ENCODE assay signal across 8 mouse cellular contexts in the genomic region with DNA sequence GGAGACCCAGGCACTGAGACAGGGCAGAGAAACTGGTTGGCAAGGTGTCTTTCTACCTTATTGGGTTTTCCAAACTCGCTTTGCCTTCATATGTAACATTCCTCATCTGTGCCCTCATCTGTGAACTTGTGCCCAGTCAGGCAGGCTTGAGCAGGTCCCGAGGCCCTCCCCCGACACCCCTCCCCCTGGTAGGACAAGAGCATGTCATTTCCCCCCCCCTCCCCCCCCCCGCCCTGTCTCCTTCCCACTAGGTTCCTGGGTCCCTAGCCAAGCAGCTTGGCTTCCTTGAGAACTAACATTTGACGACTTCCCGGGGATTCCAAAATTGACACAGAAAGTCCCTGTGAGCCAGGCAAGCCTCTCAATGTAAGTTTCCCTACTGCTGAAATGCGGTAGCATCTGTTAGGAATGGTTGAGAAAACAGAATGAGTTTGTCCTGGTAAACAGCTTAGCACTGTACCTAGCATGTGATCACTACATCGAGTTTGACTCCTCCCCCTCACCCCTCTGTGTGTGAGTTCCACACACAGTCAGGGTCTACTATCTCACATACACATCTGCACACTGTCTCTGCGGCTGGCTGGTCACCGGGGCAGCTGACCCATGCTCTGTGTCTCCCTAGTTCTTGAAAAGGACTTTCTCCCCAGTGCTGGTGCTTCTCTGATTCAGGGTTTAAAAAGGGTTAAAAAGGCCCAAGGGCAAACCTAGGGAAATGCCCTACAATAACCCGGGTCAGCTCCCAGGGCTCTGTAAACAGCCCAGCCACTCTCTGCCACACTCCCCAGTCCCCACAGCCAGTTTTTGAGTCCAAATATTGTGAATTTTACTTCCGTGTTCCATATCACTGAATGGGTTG. TPM values are rescaled to one million over a fixed set of nuclear protein-coding genes. Genes with fewer than 3 reads are reported as not detected.
DNase-seq lines count a peak whose midpoint lies in the region; ATAC-seq and TF ChIP-seq lines count a peak whose summit lies in the region.

No protein-coding gene starts in this region.

- peak; percentile 59 for ATAC-seq in forebrain, embryonic 16.5 days
- no peak for ATAC-seq in forebrain, embryonic 12.5 days (ENCODE audit: low FRiP score)
- ATAC-seq in heart, postnatal 0 days (ENCODE audit: insufficient read depth, low read depth) = peak; percentile 37; the same call in 1 of the 2 replicates
- ATAC-seq in liver, embryonic 14.5 days (ENCODE audit: insufficient read depth) = peak; percentile 69
- ATAC-seq in erythroid progenitor cell, adult 5-6 weeks (replicated peaks; ENCODE audit: low FRiP score, poor library complexity, severe bottlenecking) = no peak

- TF ChIP-seq EP300 in heart, postnatal 0 days (IDR thresholded peaks at IDR 0.05; ENCODE audit: low read depth) = no peak
- TF ChIP-seq EP300 in liver, embryonic 14.5 days (IDR thresholded peaks at IDR 0.05; ENCODE audit: low read depth) = no peak

- H3K4me1 ChIP-seq in forebrain, embryonic 16.5 days (replicated peaks; ENCODE audit: control insufficient read depth, insufficient read depth, low read length) = 0 out of 2 replicates have a peak, but pooled peaks cover 2% of the 10 kb centered on the region
- H3K4me1 ChIP-seq in forebrain, embryonic 12.5 days = peaks cover 16% of the 10 kb centered on the region
- H3K4me1 ChIP-seq in heart, postnatal 0 days (ENCODE audit: control insufficient read depth, insufficient read depth) = peaks cover 38% of the 10 kb centered on the region
- peaks cover 2 to 17% of the 10 kb centered on the region in 2 experiments; a peak in 3 of 4 replicates for H3K4me1 ChIP-seq in liver, embryonic 14.5 days (replicated peaks; ENCODE audit: control insufficient read depth in 2 of 2, insufficient read depth in 2 of 2, low read length in 1 of 2)

- no peak overlapping the region for H3K27ac ChIP-seq in forebrain, embryonic 16.5 days (ENCODE audit: low read length)
- no peak overlapping the region for H3K27ac ChIP-seq in forebrain, embryonic 12.5 days
- peak overlapping the region; percentile 92 for H3K27ac ChIP-seq in heart, postnatal 0 days (ENCODE audit: low read depth)
- peak overlapping the region; percentile 30; the same call in 1 of the 2 replicates for H3K27ac ChIP-seq in liver, embryonic 14.5 days
- H3K27ac ChIP-seq in layer of hippocampus, adult 2 months = no peak overlapping the region

- no peaks in the 10 kb centered on the region for H3K9me3 ChIP-seq in forebrain, embryonic 16.5 days (ENCODE audit: control insufficient read depth, low read length)
- H3K9me3 ChIP-seq in forebrain, embryonic 12.5 days = no peaks in the 10 kb centered on the region
- no peaks in the 10 kb centered on the region for H3K9me3 ChIP-seq in heart, postnatal 0 days (replicated peaks; ENCODE audit: control insufficient read depth, low read length)
- no peaks in the 10 kb centered on the region for H3K9me3 ChIP-seq in liver, embryonic 14.5 days (ENCODE audit: control insufficient read depth, low read length)

- H3K4me3 ChIP-seq in forebrain, embryonic 16.5 days (replicated peaks; ENCODE audit: low read length) = no peak overlapping the region
- no peak overlapping the region for H3K4me3 ChIP-seq in forebrain, embryonic 12.5 days (replicated peaks)
- no peak overlapping the region for H3K4me3 ChIP-seq in heart, postnatal 0 days (ENCODE audit: low read depth, low read length)
- no peak overlapping the region for H3K4me3 ChIP-seq in liver, embryonic 14.5 days (ENCODE audit: insufficient read depth in 1 of 2, low read depth in 2 of 2, low read length in 2 of 2)
- H3K4me3 ChIP-seq in layer of hippocampus, adult 2 months = no peak overlapping the region

- no peaks in the 10 kb centered on the region for H3K27me3 ChIP-seq in forebrain, embryonic 16.5 days (replicated peaks; ENCODE audit: control insufficient read depth, insufficient read depth, low read length)
- H3K27me3 ChIP-seq in forebrain, embryonic 12.5 days = no peaks in the 10 kb centered on the region
- no peaks in the 10 kb centered on the region for H3K27me3 ChIP-seq in heart, postnatal 0 days (ENCODE audit: control insufficient read depth, insufficient read depth, low read length)
- no peaks in the 10 kb centered on the region for H3K27me3 ChIP-seq in liver, embryonic 14.5 days (ENCODE audit: control insufficient read depth, insufficient read depth, low read length)

- DNase-seq in 416B (ENCODE audit: low read depth) = peak; percentile 19
- DNase-seq in heart, postnatal 0 days (ENCODE audit: low spot score) = no peak
- no peak for DNase-seq in liver, embryonic 14.5 days (ENCODE audit: low read depth in 3 of 3, low spot score in 3 of 3)
- no peak for DNase-seq in layer of hippocampus, adult 2 months (ENCODE audit: low spot score in 2 of 2)
- no peak for DNase-seq in layer of hippocampus, adult 11-12 months (ENCODE audit: low spot score)

- WGBS in forebrain, embryonic 16.5 days = 55% methylated on average over 12 of the region's 12 CpGs
- 66% methylated on average over 11 of the region's 12 CpGs for WGBS in forebrain, embryonic 12.5 days
- 34% methylated on average over 12 of the region's 12 CpGs for WGBS in heart, postnatal 0 days
- WGBS in liver, embryonic 14.5 days (ENCODE audit: insufficient replicate concordance) = 26% methylated on average over 12 of the region's 12 CpGs

- no peak overlapping the region for H3K9ac ChIP-seq in forebrain, embryonic 16.5 days (replicated peaks; ENCODE audit: low read depth, low read length)
- no peak overlapping the region for H3K9ac ChIP-seq in forebrain, embryonic 12.5 days
- peak overlapping the region; percentile 46; the same call in 1 of the 2 replicates for H3K9ac ChIP-seq in heart, postnatal 0 days (replicated peaks; ENCODE audit: low read depth, low read length)
- no peak overlapping the region for H3K9ac ChIP-seq in liver, embryonic 14.5 days (replicated peaks)

- no peak overlapping the region for H3K4me2 ChIP-seq in forebrain, embryonic 16.5 days (ENCODE audit: low read length)
- no peak overlapping the region for H3K4me2 ChIP-seq in forebrain, embryonic 12.5 days
- H3K4me2 ChIP-seq in heart, postnatal 0 days (ENCODE audit: low read depth, low read length) = no peak overlapping the region
- H3K4me2 ChIP-seq in liver, embryonic 14.5 days (ENCODE audit: low read depth) = peak overlapping the region; percentile 16; the same call in 1 of the 2 replicates

- no peak for TF ChIP-seq CTCF in heart, postnatal 0 days (IDR thresholded peaks at IDR 0.05; ENCODE audit: low read depth)
- TF ChIP-seq CTCF in liver, embryonic 14.5 days (IDR thresholded peaks at IDR 0.05; ENCODE audit: low read depth) = no peak
- no peak for TF ChIP-seq CTCF in layer of hippocampus, adult 2 months (conservative IDR thresholded peaks at IDR 0.05)

- H3K36me3 ChIP-seq in forebrain, embryonic 16.5 days (ENCODE audit: control insufficient read depth, insufficient read depth) = no peaks in the 10 kb centered on the region
- H3K36me3 ChIP-seq in forebrain, embryonic 12.5 days (replicated peaks) = no peaks in the 10 kb centered on the region
- peaks cover 7% of the 10 kb centered on the region; the same call in 1 of the 2 replicates for H3K36me3 ChIP-seq in heart, postnatal 0 days (replicated peaks; ENCODE audit: control insufficient read depth, insufficient read depth, low read length)
- no peaks in the 10 kb centered on the region for H3K36me3 ChIP-seq in liver, embryonic 14.5 days (replicated peaks; ENCODE audit: control insufficient read depth, insufficient read depth, low read depth)

RNA-seq across cellular contexts. Expression of gene Rab20, which starts 20.3 kb away (rescaled TPM):
- 0.63 and 0.77 TPM in 2 replicates for polyA plus RNA-seq in forebrain, embryonic 16.5 days (2015; fragmentation: Nextera tagmentation; extraction: Ambion mirVana)
- polyA plus RNA-seq in forebrain, embryonic 12.5 days (2016; fragmentation: Nextera tagmentation; extraction: Ambion mirVana) = 0.36 and 0.74 TPM in 2 replicates
- 84.5 and 121 TPM in 2 replicates for total RNA-seq in heart, postnatal 0 days (2014; rRNA removed; ENCODE audit: low replicate concordance)
- 52.0 and 56.1 TPM in 2 replicates for polyA plus RNA-seq in heart, postnatal 0 days (2015; fragmentation: Nextera tagmentation; extraction: Ambion mirVana)
- 2.7 and 2.8 TPM in 2 replicates for polyA plus RNA-seq in liver, embryonic 14.5 days (2012; rRNA removed)
- polyA plus RNA-seq in liver, embryonic 14.5 days (2014; fragmentation: Nextera tagmentation; extraction: Ambion mirVana) = 2.9 and 3.1 TPM in 2 replicates
- total RNA-seq in layer of hippocampus, adult 2 months (2021) = not detected
- 2.9 TPM in 1 of 2 replicates, not detected in the other for total RNA-seq in erythroid progenitor cell, adult 5-6 weeks (2015; ENCODE audit: low replicate concordance)
- total RNA-seq in erythroid progenitor cell, adult 5-6 weeks (2017; ENCODE audit: low replicate concordance) = 2.8 and 3.6 TPM in 2 replicates

RNA-seq across cellular contexts. Expression of gene Naxd, which starts 39.1 kb away (rescaled TPM):
- polyA plus RNA-seq in forebrain, embryonic 16.5 days (2015; fragmentation: Nextera tagmentation; extraction: Ambion mirVana) = 148 and 168 TPM in 2 replicates
- 119 and 127 TPM in 2 replicates for polyA plus RNA-seq in forebrain, embryonic 12.5 days (2016; fragmentation: Nextera tagmentation; extraction: Ambion mirVana)
- total RNA-seq in heart, postnatal 0 days (2014; rRNA removed; ENCODE audit: low replicate concordance) = 71.3 and 71.6 TPM in 2 replicates
- 62.7 and 66.3 TPM in 2 replicates for polyA plus RNA-seq in heart, postnatal 0 days (2015; fragmentation: Nextera tagmentation; extraction: Ambion mirVana)
- 26.9 and 29.8 TPM in 2 replicates for polyA plus RNA-seq in liver, embryonic 14.5 days (2012; rRNA removed)
- polyA plus RNA-seq in liver, embryonic 14.5 days (2014; fragmentation: Nextera tagmentation; extraction: Ambion mirVana) = 31.9 and 33.0 TPM in 2 replicates
- total RNA-seq in layer of hippocampus, adult 2 months (2021) = 10 to 100 TPM; 62.7 to 69.0 TPM
- total RNA-seq in erythroid progenitor cell, adult 5-6 weeks (2015; ENCODE audit: low replicate concordance) = 20.2 and 42.8 TPM in 2 replicates
- total RNA-seq in erythroid progenitor cell, adult 5-6 weeks (2017; ENCODE audit: low replicate concordance) = 12.9 and 24.0 TPM in 2 replicates

Comparison
In these comparisons a context has a peak if more than half of its experiments do, and no peak if none do; other contexts are left out.
1. ATAC-seq: peak in forebrain, embryonic 16.5 days (single experiment), heart, postnatal 0 days (single experiment) and liver, embryonic 14.5 days (single experiment); none in forebrain, embryonic 12.5 days (single experiment) and erythroid progenitor cell, adult 5-6 weeks (single experiment).
2. H3K27ac ChIP-seq: peak in heart, postnatal 0 days (single experiment) and liver, embryonic 14.5 days (single experiment); none in forebrain, embryonic 16.5 days (single experiment), forebrain, embryonic 12.5 days (single experiment) and layer of hippocampus, adult 2 months (single experiment).
3. RNA of gene Rab20, which starts 20.3 kb away (polyA plus RNA-seq): 52.0 to 56.1 TPM in heart, postnatal 0 days; 2.7 to 3.1 TPM in liver, embryonic 14.5 days, 0.63 to 0.77 TPM in forebrain, embryonic 16.5 days and 0.36 to 0.74 TPM in forebrain, embryonic 12.5 days; every median in the first group is over 10 times any median in the second.